Mouse (Mus musculus) urinary bladder, postnatal 25 days (tissue): ENCODE results near the gene Hspa1b.
A peak's percentile ranks its signal among the peaks of the same experiment; 100 is the strongest.
"Not testable (repeated sequence)": the region's sequence is repeated elsewhere in the genome, so short reads cannot be mapped to it uniquely, and the experiment has no call there.

Experiments
- DNase-seq: peaks from one replicate; pipeline ENCODE4 v3.0.0; 2022; ENCODE audit warnings: low spot score

The Hspa1b gene

DNA sequence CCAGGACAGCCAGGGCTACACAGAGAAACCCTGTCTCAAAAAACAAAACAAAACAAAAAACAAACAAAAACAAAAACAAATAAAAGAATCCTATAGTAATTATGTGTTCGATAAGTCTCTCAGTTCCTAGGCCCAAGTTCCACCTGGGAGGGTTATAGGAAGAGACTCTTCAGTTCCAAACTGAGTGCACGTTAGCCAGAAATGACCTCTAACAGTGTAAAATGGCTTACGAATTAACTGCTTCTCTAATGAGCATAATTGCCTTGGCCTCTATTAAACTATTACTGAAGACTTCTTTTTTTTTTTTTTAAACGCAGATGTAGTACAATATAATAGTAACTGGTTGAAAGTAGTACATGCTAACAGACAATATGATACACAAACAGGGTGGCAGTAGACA, 5.1 kb downstream of the Hspa1b start:
- DNase-seq = no peak

DNA sequence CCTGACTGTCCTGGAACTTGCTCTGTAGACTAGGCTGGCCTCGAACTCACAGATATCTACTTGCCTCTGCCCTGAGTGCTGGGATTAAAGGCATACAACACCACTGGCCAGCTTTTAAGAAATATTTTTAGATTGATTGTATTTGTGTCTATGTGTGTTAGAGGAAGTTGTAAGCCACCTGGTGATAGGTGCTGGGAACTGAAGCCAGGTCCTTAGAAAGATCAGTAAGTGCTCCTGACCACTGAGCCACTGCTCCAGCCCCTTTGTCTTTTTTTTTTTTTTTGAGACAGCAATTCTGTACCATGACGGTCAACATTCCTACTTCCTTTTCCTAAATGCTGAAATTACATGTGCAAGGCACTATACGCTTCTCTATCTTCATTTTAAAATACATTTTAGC, 5.8 kb downstream of the Hspa1b start:
- no peak for DNase-seq

DNA sequence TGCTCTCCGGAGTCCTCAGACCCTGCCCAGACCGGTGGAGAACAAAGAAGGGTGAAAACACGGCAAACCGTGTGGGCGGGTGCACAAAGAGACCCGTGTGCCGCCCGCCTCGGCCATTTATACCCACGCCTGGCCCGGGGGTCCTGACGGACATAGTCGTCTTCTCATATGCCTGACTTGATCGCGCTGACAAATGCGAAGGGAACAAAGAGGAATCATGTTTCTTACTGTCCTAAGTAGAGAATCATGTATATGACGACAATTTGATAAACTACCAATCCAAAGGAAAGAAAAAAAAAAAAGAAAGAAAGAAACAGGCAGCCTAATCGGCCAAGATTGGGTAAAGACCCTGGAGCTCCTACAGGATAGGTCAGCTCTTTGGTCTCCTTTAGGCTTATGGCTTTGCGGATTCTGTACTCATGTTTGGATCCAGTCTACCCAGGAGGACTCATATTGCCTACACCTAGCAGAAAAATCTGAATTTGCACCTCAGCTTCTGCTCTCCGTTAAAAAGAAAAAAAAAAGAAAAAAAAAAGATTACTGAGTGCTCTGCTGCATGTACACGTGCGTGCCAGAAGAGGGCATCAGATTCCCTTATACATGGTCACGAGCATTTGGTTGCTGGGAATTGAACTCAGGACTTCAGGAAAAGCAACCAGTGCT, 6.5 kb downstream of the Hspa1b start:
- DNase-seq = peak; percentile 86

DNA sequence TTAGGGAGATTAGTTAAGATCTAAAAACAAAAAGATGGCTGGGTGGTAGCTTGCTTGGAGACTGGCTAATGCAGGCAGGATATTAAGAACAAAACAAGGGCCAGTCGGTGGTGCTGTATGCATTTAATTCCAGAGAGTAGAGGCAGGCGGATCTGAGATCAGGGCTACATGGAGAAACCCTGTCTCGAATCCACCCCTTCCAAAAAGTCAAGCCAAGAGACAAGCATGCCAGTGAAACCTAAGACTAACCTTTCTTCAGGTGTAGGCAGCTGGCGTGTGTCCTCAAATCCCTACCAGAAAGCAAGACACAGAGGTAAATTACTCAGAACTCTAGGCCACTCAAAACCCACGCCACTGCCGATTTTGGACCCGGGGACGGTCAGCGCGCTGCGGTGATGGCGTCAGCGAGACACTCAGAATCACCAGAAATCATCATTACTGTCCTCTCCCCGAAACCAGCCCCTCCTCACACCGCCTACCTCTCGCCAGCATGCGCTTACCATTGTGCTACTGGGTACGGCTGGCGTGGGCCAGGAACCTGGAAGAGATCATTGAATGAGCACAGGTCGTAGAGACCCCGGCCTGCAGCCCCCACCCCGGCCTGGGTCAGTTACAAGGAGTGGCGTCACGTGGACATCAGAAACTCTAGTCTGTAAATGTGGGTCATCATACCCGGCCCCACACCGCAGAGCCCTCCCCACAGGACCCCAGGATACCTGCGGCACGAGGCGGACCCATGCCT, 7.2 kb downstream of the Hspa1b start:
- DNase-seq = no peak

DNA sequence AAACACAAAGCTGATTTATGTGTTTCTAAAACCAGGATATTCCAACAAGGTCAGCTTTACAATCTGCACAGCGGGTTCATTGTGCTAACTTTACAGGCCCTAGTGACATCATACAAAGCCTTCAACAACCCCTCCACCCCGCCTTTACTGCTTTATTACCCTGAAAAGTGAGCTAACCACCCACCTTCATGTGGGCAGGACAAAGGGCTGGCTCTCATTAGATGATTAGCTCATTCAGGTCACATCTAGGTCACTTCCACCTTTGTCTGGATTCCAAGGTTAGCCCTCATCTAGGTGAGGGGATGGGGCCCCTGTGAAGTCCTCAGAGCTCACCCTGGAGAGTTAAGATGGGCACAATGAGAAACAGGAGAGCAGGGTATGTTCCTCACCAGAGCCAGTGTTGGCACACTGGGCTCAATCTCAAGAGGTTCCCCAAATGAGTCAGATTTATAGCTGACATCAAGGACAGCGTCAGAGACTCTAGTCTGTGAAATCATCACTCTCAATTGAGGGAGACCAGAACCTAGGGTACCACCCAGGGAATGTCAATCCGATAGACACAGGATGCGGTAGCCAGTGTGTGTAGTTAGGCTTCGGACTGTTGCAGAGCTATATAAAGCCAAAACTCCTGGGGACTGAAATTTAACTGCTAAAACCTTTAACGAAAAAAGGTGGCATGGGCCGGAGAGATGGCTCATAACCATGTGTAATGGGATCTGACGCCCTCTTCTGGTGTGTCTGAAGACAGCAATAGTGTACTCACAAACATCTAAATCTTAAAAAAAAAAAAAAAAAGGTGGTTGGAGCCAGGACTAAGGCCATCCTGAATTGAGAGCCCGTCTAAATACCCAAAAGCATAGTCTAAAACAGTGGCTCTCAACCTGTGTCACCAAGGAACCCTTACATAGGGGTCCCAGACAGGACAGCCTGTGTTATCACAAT, 8.3 kb downstream of the Hspa1b start:
- no peak for DNase-seq

DNA sequence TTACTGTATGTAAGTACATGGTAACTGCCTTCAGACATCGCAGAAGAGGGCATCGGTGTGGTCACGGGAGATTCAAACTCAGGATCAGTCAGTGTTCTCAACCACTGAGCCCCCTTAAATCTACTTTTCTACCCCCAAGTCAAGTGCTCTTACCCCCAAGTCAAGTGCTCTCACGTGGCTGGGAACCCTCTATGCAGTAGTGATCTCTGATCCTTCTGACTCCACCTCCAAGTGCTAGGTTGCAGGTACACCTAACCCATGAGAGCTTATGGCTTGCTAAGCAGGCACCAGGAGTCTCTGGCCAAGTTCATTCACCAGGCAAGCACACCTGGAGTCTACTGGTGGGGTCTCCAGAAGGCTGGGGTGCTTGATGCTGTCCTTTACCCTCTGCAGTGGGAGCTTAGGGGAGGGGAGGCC, 9.5 kb downstream of the Hspa1b start:
- DNase-seq = no peak

DNA sequence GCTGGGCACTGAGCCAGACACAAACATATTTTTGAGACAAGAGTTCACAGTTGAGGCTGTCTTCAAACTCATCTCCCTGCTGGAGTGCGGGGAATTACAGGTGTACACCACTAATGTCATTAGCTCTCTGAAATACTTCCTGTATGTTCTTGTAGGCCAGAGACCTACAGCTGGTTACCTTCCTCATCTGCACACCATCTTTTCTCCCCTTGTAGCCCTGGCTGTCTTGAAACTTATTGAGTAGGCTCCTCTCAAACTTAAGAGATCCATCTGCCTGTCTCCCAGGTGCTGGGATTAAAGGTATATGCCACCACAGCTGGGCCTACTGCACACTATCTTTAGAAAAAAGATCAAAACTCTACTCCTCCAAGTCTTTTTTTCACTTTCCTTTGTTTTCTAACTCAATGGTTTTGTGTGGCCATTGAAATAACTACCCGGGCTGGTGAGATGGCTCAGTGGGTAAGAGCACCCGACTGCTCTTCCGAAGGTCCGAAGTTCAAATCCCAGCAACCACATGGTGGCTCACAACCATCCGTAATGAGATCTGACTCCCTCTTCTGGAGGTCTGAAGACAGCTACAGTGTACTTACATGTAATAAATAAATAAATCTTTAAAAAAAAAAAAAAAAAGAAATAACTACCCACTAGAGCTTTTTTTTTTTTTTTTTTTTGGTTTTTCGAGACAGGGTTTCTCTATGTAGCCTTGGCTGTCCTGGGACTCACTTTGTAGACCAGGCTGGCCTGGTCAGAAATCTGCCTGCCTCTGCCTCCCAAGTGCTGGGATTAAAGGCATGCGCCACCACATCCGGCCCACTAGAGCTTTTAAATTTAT, 10.1 kb downstream of the Hspa1b start:
- not testable (repeated sequence) for DNase-seq

DNA sequence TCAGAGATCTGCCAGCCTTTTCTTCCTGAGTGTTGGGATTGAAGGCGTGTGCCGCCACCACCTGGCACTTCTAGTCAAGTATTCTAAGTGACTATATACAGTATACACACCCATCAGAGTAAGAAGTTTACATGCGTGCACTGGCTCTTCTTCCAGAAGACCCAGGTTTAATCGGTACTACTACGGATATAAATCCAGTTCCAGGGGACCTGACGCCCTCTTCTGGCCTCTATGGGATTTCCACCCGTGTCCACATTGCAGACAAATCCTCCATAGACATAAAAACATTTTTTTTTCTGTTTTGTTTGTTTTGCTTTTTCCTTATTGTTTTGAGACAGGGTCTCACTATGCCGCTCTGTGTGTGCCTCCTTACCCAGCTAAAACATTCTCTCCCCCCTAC, 11.4 kb downstream of the Hspa1b start:
- DNase-seq = no peak

DNA sequence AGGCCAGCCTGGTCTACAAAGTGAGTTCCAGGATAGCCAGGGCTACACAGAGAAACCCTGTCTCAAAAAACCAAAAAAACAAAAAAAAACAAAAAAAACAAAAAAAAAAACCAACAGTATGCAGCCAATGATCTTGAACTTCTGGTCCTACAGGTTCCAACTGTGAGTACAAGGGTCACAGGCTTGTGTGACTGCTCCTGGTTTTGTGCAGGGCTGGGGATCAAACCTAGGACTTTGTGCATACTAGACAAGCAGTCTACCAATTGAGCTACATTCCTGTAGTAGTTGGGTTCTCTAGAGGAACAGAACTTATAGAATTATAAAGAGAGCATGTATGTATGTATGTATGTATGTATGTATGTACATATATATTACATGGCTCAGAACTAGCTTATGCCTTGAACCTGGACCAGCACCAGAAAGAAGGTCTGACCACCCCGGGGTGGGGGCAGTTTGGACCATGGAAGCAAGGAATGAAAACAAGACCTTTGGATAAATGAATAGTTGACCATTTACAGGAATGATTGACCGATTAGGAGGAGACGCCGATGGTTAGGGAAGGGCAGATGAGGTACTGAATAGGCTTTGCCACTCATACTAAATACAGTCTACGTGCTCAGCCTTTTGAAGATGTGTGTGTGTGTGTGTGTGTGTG, 12.4 kb downstream of the Hspa1b start:
- no peak for DNase-seq

DNA sequence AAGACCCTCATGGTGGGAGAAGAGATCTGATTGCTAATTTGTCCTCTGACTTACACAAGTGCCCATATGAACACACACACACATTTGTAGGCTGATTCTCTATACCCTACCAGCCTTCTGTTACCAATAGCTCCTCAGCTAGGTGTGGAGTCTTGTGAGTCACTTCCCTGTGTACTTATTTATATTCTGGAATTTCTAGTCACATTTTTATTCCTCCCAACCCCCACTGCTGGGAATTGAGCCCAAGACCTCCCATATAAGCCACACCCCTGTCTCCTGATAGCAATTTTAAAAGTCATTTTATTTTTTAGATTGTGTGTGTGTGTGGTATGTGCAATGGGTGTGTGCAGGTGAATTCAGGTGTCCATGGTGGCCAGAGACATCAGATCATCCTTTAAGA, 14.7 kb downstream of the Hspa1b start:
- no peak for DNase-seq

DNA sequence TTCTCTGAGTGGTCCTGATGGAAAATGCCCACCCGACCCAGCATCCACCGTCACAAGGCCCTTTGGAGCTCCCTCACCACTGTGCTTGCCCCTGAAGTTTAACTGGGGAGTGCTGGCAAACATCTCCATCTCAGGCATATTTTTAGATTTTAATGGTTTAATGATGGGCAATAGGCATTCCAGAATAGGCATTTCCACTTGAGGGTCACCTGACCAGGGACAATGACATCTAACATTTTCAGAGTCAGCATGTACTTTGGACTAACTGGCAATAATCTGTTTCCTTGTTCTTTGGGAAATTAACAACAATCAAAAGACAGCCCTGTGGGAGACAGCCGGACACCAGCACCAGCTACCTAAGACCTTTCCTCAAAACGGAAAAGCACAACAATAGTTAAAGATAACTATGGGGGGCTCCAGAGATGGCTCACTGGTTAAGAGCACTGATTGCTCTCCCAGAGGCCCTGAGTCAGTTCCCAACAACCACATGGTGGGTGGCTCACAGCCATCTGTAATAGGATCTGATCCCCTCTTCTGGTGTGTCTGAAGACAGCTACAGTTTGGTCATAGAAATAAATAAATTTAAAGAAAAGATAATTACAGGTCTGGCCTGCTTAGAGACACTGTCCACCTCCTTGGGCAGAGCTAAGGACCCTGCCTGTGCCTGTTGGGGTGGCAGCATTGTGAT, 15.8 kb downstream of the Hspa1b start:
- DNase-seq = no peak

DNA sequence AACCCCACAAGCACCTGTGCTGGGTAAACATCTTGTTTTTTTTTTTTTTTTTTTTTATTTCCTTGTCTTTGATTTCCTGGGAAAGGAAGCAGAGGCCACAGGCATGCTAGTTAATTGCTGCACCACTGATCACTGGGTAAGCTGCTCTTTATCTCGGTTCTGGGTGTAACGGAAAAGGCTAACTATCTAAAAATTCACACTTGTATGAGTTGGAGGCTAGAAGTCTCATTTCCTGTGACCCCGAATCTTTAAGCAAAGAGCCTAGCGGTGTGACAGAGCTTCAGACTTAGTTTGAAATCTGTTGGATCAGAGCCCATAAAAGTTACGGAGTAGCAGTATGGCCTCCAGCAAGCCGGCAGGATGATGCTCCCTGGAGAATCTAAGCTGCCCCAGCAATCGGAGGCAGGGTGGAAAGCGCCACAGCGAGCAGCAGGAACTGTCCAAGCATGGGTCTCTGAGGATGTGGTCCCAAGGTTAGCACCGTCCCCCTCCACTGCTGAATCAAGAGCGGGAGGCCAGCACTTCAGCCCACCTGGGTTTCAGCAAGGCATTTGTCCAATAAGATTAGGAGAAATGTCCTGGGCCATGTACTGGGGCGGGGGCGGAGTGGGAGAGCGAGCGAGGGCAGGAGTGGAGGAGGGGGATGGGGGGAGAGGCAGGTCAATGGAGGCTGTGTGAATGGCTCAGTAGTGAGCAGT, 17.5 kb downstream of the Hspa1b start:
- no peak for DNase-seq

DNA sequence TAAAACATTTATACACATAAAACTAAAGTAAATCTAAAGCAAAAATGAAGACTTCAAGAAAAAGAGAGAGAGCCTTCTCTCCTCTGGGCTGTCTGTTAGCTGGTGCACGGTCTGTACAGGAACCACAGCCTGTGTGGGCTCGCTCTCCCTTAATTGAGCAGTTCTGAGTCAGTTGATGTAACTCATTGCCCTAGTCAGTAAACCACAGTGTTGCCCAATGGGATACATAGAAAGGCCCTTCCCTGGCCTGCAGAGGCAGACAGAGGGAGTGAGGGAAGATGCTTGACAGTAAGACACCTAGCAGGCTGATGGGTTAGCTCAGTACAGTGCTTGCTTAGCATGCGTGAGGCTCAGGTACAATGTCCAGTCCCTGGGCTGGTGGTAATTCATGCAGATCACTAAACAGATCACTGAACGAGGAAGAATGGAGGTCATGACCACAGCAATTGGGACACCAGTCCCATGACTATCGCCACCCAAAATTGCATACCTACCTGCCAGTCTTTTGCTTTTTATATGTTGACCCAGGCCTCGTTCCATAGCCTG, 21.0 kb downstream of the Hspa1b start:
- DNase-seq = no peak

DNA sequence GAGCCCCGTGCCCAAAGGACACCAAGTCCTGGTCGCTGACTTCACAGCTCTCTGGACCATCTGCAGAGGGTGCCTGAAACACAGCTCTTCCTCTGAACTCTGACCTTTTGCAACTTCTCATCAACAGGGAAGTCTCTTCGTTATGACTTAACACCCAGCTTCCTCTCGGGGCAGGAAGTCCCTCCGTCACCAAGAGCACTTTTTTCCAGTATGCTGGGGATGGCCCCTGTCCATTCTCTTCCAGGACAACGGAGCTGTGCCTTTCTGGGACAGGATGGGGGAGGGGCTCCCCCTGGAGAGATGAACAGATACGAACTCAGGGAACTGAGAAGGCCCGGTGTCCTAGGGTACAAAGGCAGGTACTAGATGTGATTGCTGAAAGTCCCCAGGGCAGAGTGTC, 24.2 kb downstream of the Hspa1b start:
- no peak for DNase-seq

DNA sequence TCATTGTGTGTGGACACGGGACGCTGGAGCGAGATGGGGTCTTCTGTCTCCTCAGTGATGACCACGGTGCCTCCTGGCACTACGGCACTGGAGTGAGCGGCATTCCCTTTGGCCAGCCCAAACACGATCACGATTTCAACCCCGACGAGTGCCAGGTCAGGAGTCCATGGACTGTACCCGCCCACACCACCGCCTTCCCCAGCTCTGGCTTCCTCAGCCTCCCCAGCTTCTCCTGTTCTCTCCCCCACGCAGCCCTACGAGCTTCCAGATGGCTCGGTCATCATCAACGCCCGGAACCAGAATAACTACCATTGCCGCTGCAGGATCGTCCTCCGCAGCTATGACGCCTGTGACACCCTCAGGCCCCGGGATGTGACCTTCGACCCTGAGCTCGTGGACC, 25.0 kb downstream of the Hspa1b start:
- DNase-seq = no peak

DNA sequence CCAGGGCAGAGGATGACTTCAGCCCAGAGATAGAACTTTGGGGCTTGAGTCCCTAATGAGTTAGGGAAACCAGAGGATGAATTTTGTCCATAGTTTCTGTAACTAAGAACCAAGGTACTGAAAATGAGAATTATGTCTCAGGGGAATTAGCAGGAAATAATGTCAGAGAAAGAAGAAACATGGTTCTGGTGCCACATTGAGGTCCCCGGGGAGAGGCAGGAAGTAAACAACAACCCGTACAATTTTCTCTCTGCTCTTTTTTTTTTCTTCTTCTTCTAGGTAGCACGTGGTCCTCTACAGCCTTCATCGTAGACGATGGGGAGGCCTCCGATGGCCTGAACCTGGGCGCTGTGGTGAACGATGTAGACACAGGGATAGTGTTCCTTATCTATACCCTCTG, 26.8 kb downstream of the Hspa1b start:
- no peak for DNase-seq

DNA sequence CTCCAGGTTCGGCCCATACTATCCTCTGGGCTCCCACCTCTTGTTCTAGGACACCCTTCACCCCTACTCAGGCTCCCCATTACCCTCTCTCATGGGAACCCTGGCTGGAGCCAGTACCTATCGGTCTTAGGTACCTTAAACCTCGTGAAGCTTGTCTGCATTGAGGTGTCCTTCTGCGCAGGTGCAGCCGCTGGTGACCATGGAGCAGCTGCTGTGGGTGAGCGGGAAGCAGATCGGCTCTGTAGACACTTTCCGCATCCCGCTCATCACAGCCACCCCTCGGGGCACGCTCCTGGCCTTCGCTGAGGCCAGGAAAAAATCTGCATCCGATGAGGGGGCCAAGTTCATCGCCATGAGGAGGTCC, 27.3 kb downstream of the Hspa1b start:
- no peak for DNase-seq

DNA sequence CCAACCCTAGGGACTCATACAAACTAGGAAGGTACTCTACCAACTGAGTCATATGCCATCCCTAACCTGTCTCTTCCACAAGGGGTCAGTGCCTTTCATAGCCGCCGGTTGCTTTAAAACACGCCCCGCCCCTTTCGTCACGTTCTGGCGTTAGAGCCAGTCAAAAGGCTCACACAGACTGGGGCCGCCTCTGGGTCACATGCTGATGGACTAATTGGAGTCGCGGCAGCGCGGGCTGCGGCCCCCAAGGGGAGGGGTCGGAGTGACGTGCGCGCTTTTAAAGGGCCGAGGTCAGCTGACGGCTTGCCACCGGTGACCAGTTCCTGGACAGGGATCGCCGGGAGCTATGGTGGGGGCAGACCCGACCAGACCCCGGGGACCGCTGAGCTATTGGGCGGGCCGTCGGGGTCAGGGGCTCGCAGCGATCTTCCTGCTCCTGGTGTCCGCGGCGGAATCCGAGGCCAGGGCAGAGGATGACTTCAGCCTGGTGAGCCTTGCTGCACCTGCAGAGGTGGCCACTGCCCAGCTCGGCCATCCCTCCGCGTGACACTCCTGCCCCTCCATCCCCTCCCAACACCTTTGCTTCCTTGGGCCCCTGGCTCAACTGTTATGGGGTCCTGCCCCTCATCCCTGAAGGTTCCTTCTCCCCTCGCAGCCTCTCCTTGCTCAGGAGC, 27.8 kb downstream of the Hspa1b start, which contains the start of gene Neu1:
TSS of gene Neu1 (plus strand) at position 193 of the 674 bp plus-strand sequence.
- DNase-seq = peak; percentile 95

DNA sequence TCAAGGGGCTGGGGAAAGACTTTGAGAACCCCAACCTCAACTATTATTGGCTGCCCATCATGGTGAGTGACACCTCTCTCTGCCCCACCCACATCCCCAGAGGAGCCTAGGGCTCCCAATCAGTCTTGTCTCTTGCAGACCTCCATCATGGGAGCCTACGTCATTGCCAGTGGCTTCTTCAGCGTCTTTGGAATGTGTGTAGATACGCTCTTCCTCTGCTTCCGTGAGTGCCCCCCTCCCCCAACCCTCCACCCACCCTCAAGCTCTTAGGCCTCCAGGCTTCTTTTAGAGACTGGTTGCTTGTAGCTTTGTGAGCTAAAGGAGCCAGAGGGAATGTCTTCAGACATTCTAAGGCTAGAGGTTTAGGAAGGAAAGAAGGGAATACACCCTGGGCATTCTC, 30.2 kb downstream of the Hspa1b start:
- no peak for DNase-seq
